In the genomic region with DNA sequence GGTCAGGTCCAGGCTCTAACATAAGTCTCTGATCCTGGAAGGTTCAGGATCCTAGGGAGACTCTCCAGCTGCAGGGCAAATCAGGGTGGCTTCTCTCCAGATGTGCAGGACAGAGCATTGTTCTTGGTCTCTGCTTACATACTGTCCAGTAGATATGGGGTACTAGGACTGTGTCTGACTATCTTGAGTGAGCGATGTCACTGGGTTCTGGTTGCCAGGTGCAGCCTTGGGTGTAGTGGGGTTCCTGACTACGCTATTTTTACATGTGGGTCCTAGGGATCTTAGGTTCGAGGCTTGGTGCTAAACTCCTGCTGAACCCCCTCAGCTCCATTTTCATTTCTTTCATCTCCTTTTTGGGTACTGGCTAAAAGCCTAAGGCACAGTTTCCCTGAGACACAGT, we compare ENCODE assay signal across 10 mouse cellular contexts. TPM values are rescaled to one million over a fixed set of nuclear protein-coding genes. Genes with fewer than 3 reads are reported as not detected.
A peak's percentile ranks its signal among the peaks of the same experiment; 100 is the strongest.
DNase-seq lines count a peak whose midpoint lies in the region; ATAC-seq lines count a peak whose summit lies in the region.
"Had no signal": no experiment of that assay in that cellular context is flagged by ENCODE, and none has a peak within 500 bp of the region (broad histone marks: within the 10 kb centered on the region; RNA-seq: fewer than 3 reads in every experiment).

No protein-coding gene starts in this region.

- peak overlapping the region; percentile 69 for H3K4me2 ChIP-seq in forebrain, embryonic 13.5 days
- peak overlapping the region; percentile 79 for H3K4me2 ChIP-seq in liver, embryonic 12.5 days

- peaks cover 29% of the 10 kb centered on the region for H3K36me3 ChIP-seq in megakaryocyte, embryonic 14.5 days (replicated peaks; ENCODE audit: low read length)
- peaks cover 42% of the 10 kb centered on the region for H3K36me3 ChIP-seq in forebrain, embryonic 13.5 days (ENCODE audit: poor library complexity, severe bottlenecking)
- peaks cover 43% of the 10 kb centered on the region for H3K36me3 ChIP-seq in liver, embryonic 12.5 days

- H3K9me3 ChIP-seq in megakaryocyte, embryonic 14.5 days, result no peaks in the 10 kb centered on the region
- no peaks in the 10 kb centered on the region for H3K9me3 ChIP-seq in forebrain, embryonic 13.5 days (replicated peaks)
- no peaks in the 10 kb centered on the region for H3K9me3 ChIP-seq in liver, embryonic 12.5 days (replicated peaks)

- H3K9ac ChIP-seq in forebrain, embryonic 13.5 days, result peak overlapping the region; percentile 79
- peak overlapping the region; percentile 75 for H3K9ac ChIP-seq in liver, embryonic 12.5 days

- ATAC-seq in megakaryocyte, adult 5-6 weeks (ENCODE audit: poor library complexity, severe bottlenecking), result no peak
- no peak for ATAC-seq in forebrain, embryonic 13.5 days
- ATAC-seq in liver, embryonic 12.5 days, result no peak
- ATAC-seq: inflammation-experienced regulatory T-cells, adult 6 months had no signal

- peak overlapping the region; percentile 98 for H3K4me3 ChIP-seq in megakaryocyte, embryonic 14.5 days (replicated peaks)
- H3K4me3 ChIP-seq in forebrain, embryonic 13.5 days, result peak overlapping the region; percentile 99
- peak overlapping the region; percentile 93 for H3K4me3 ChIP-seq in liver, embryonic 12.5 days

- peaks cover 3% of the 10 kb centered on the region for H3K27me3 ChIP-seq in megakaryocyte, embryonic 14.5 days (replicated peaks)
- no peaks in the 10 kb centered on the region for H3K27me3 ChIP-seq in forebrain, embryonic 13.5 days
- no peaks in the 10 kb centered on the region for H3K27me3 ChIP-seq in liver, embryonic 12.5 days (replicated peaks)

- no peak overlapping the region for H3K27ac ChIP-seq in forebrain, embryonic 13.5 days
- H3K27ac ChIP-seq in liver, embryonic 12.5 days, result peak overlapping the region; percentile 79; the same call in 1 of the 2 replicates

- H3K4me1 ChIP-seq in megakaryocyte, embryonic 14.5 days, result peaks cover 53% of the 10 kb centered on the region
- peaks cover 46% of the 10 kb centered on the region for H3K4me1 ChIP-seq in forebrain, embryonic 13.5 days
- peaks cover 51% of the 10 kb centered on the region for H3K4me1 ChIP-seq in liver, embryonic 12.5 days

- 80% methylated on average over 3 of the region's 3 CpGs for WGBS in forebrain, embryonic 13.5 days
- 76% methylated on average over 3 of the region's 3 CpGs for WGBS in liver, embryonic 12.5 days (ENCODE audit: insufficient replicate concordance)

- no peak for DNase-seq in urinary bladder, postnatal 10 days (ENCODE audit: low spot score)
- DNase-seq in yolk sac, embryonic 10.5 days (ENCODE audit: low spot score), result no peak
- no peak for DNase-seq in urinary bladder, postnatal 36 days (ENCODE audit: low spot score in 2 of 2)
- DNase-seq: adrenal gland, postnatal 25 days had no signal

RNA-seq across cellular contexts. Expression of a gene that starts 1.3 kb away (rescaled TPM):
- 3.2 and 11.7 TPM in 2 replicates for polyA plus RNA-seq in megakaryocyte, embryonic 14.5 days (2012; ENCODE audit: insufficient read depth, low replicate concordance)
- total RNA-seq in megakaryocyte, adult 5-6 weeks (2015), result 62.0 and 67.7 TPM in 2 replicates
- 48.9 and 57.9 TPM in 2 replicates for total RNA-seq in megakaryocyte, adult 5-6 weeks (2017)
- polyA plus RNA-seq in forebrain, embryonic 13.5 days (2015; fragmentation: Nextera tagmentation; extraction: Ambion mirVana), result 123 and 134 TPM in 2 replicates
- 82.0 and 86.0 TPM in 2 replicates for polyA plus RNA-seq in liver, embryonic 12.5 days (2016; fragmentation: Nextera tagmentation; extraction: Ambion mirVana)

RNA-seq across cellular contexts. Expression of a gene that starts 21.8 kb away (rescaled TPM):
- polyA plus RNA-seq in megakaryocyte, embryonic 14.5 days (2012; ENCODE audit: insufficient read depth, low replicate concordance), result 8.2 and 25.4 TPM in 2 replicates
- total RNA-seq in megakaryocyte, adult 5-6 weeks (2015), result 0.16 and 0.32 TPM in 2 replicates
- total RNA-seq in megakaryocyte, adult 5-6 weeks (2017), result 0.40 and 0.69 TPM in 2 replicates
- 12.6 and 15.2 TPM in 2 replicates for polyA plus RNA-seq in forebrain, embryonic 13.5 days (2015; fragmentation: Nextera tagmentation; extraction: Ambion mirVana)
- polyA plus RNA-seq in liver, embryonic 12.5 days (2016; fragmentation: Nextera tagmentation; extraction: Ambion mirVana), result 1.1 and 1.2 TPM in 2 replicates

RNA-seq across cellular contexts. Expression of a gene that starts 28.1 kb away (rescaled TPM):
- polyA plus RNA-seq in megakaryocyte, embryonic 14.5 days (2012; ENCODE audit: insufficient read depth, low replicate concordance), result 3.3 TPM in 1 of 2 replicates, not detected in the other
- total RNA-seq in megakaryocyte, adult 5-6 weeks (2015), result not detected in 2 replicates
- total RNA-seq in megakaryocyte, adult 5-6 weeks (2017), result 0.04 and 0.15 TPM in 2 replicates
- polyA plus RNA-seq in forebrain, embryonic 13.5 days (2015; fragmentation: Nextera tagmentation; extraction: Ambion mirVana), result 0.25 and 0.35 TPM in 2 replicates
- 0.13 and 0.23 TPM in 2 replicates for polyA plus RNA-seq in liver, embryonic 12.5 days (2016; fragmentation: Nextera tagmentation; extraction: Ambion mirVana)
- total RNA-seq: neutrophil, adult 5-6 weeks had no signal
- polyA plus RNA-seq: inflammation-experienced regulatory T-cells, adult 6 months had no signal

RNA-seq across cellular contexts. Expression of a gene that starts 37.5 kb away (rescaled TPM):
- polyA plus RNA-seq in megakaryocyte, embryonic 14.5 days (2012; ENCODE audit: insufficient read depth, low replicate concordance), result 1.2 TPM in 1 of 2 replicates, not detected in the other
- total RNA-seq in megakaryocyte, adult 5-6 weeks (2015), result 20.0 and 25.8 TPM in 2 replicates
- total RNA-seq in megakaryocyte, adult 5-6 weeks (2017), result 7.6 and 10.7 TPM in 2 replicates
- polyA plus RNA-seq in forebrain, embryonic 13.5 days (2015; fragmentation: Nextera tagmentation; extraction: Ambion mirVana), result not detected in 2 replicates
- polyA plus RNA-seq in liver, embryonic 12.5 days (2016; fragmentation: Nextera tagmentation; extraction: Ambion mirVana), result 0.32 and 0.61 TPM in 2 replicates
